Mouse (Mus musculus): ENCODE measurements at regions not wholly inside any gene's neighbourhood (a gene's known extent, or its start where the extent isn't known, plus 50 kb on each side); places are given as distances from the start of the nearest gene placed in this dataset.

- H3K4me2 ChIP-seq (ENCODE audit: low read length): peak overlapping the region; percentile 55
- 60% methylated on average over 6 of the region's 6 CpGs for WGBS
- no peak for ATAC-seq (ENCODE audit: insufficient number of reproducible peaks, insufficient read depth, low FRiP score, low read depth)
Observed at GRCm38 (mm10) chr7:90030486-90031250, 49.9 kb upstream of the Eed start.

GRCm38 (mm10) chr7:90033086-90033485 is 52.3 kb upstream of the Eed start:
- no peak overlapping the region for H3K4me2 ChIP-seq (ENCODE audit: low read length)
- no peak overlapping the region for H3K4me3 ChIP-seq (ENCODE audit: control insufficient read depth in 1 of 2, insufficient read depth in 1 of 2, low read depth in 1 of 2, low read length in 2 of 2)
- 0 out of 2 replicates have a peak, but pooled peaks cover 2% of the 10 kb centered on the region for H3K9me3 ChIP-seq (ENCODE audit: control insufficient read depth, low read length)
- 85% methylated on average over 2 of the region's 2 CpGs for WGBS
- H3K9ac ChIP-seq (ENCODE audit: low read length): no peak overlapping the region
- no peaks in the 10 kb centered on the region for H3K27me3 ChIP-seq (ENCODE audit: control insufficient read depth, insufficient read depth, low read length)
- peaks cover 18 to 21% of the 10 kb centered on the region in 2 experiments for H3K4me1 ChIP-seq (ENCODE audit: control insufficient read depth in 2 of 2, insufficient read depth in 2 of 2, low read length in 2 of 2)
- no peaks in the 10 kb centered on the region for H3K36me3 ChIP-seq (ENCODE audit: control insufficient read depth, insufficient read depth, low read length)
- no peak for ATAC-seq (ENCODE audit: insufficient number of reproducible peaks, insufficient read depth, low FRiP score, low read depth)
- H3K27ac ChIP-seq (replicated peaks in 1 of 2; ENCODE audit: control insufficient read depth in 1 of 2, insufficient read depth in 1 of 2, low read depth in 2 of 2, low read length in 2 of 2): peak overlapping the region; percentile 45 to 65; a peak in 3 of 4 replicates

More at GRCm38 (mm10) chr7:90030486-90031250, 49.9 kb upstream of the Eed start:
- Histone ChIP-seq H3K4me3 (ENCODE audit: control insufficient read depth in 1 of 2, insufficient read depth in 1 of 2, low read depth in 1 of 2, low read length in 2 of 2) (no peak overlapping the region), H3K4me1 (ENCODE audit: control insufficient read depth in 2 of 2, insufficient read depth in 2 of 2, low read length in 2 of 2) (peaks cover 18 to 21% of the 10 kb centered on the region in 2 experiments), H3K9me3 (ENCODE audit: control insufficient read depth, low read length) (no peaks in the 10 kb centered on the region), H3K27me3 (ENCODE audit: control insufficient read depth, insufficient read depth, low read length) (no peaks in the 10 kb centered on the region), H3K9ac (ENCODE audit: low read length) (peak overlapping the region; percentile 58; the same call in 1 of the 2 replicates), H3K36me3 (ENCODE audit: control insufficient read depth, insufficient read depth, low read length) (no peaks in the 10 kb centered on the region), H3K27ac (replicated peaks in 1 of 2; ENCODE audit: control insufficient read depth in 1 of 2, insufficient read depth in 1 of 2, low read depth in 2 of 2, low read length in 2 of 2) (peak overlapping the region; percentile 74 to 82)

GRCm38 (mm10) chr7:90033640-90034312 is 53.0 kb upstream of the Eed start:
- Histone ChIP-seq H3K36me3 (ENCODE audit: control insufficient read depth, insufficient read depth, low read length) (no peaks in the 10 kb centered on the region), H3K27ac (replicated peaks in 1 of 2; ENCODE audit: control insufficient read depth in 1 of 2, insufficient read depth in 1 of 2, low read depth in 2 of 2, low read length in 2 of 2) (peak overlapping the region; percentile 60 to 65), H3K9me3 (ENCODE audit: control insufficient read depth, low read length) (0 out of 2 replicates have a peak, but pooled peaks cover 2% of the 10 kb centered on the region), H3K9ac (ENCODE audit: low read length) (no peak overlapping the region), H3K27me3 (ENCODE audit: control insufficient read depth, insufficient read depth, low read length) (no peaks in the 10 kb centered on the region), H3K4me2 (ENCODE audit: low read length) (no peak overlapping the region), H3K4me1 (ENCODE audit: control insufficient read depth in 2 of 2, insufficient read depth in 2 of 2, low read length in 2 of 2) (peaks cover 18 to 19% of the 10 kb centered on the region in 2 experiments), H3K4me3 (ENCODE audit: control insufficient read depth in 1 of 2, insufficient read depth in 1 of 2, low read depth in 1 of 2, low read length in 2 of 2) (no peak overlapping the region)
- 66% methylated on average over 9 of the region's 9 CpGs for WGBS
- no peak for ATAC-seq (ENCODE audit: insufficient number of reproducible peaks, insufficient read depth, low FRiP score, low read depth)

DNA sequence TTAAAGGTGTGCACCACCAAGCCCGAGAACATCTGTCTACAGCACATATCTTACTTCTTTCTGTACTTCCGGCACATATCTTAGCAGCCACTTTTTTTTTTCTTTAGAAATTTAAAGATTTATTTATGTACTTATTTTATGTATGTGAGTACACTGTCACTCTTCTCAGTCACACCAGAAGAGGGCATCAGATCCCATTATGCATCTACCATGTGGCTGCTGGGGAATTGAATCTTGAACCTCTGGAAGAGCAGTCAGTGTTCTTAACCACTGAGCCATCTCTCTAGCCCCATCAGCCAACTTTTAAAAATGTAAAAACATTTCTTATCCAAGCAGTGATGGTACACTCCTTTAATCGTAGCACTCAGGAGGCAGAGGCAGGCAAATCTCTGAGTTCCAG is 53.7 kb upstream of the Eed start:
- Histone ChIP-seq H3K4me2 (ENCODE audit: low read length) (no peak overlapping the region), H3K36me3 (ENCODE audit: control insufficient read depth, insufficient read depth, low read length) (no peaks in the 10 kb centered on the region), H3K27ac (replicated peaks in 1 of 2; ENCODE audit: control insufficient read depth in 1 of 2, insufficient read depth in 1 of 2, low read depth in 2 of 2, low read length in 2 of 2) (no peak overlapping the region), H3K9ac (ENCODE audit: low read length) (no peak overlapping the region), H3K9me3 (ENCODE audit: control insufficient read depth, low read length) (0 out of 2 replicates have a peak, but pooled peaks cover 2% of the 10 kb centered on the region), H3K4me3 (ENCODE audit: control insufficient read depth in 1 of 2, insufficient read depth in 1 of 2, low read depth in 1 of 2, low read length in 2 of 2) (no peak overlapping the region), H3K27me3 (ENCODE audit: control insufficient read depth, insufficient read depth, low read length) (no peaks in the 10 kb centered on the region), H3K4me1 (ENCODE audit: control insufficient read depth in 2 of 2, insufficient read depth in 2 of 2, low read length in 2 of 2) (peaks cover 15% of the 10 kb centered on the region in 2 experiments)
- 81% methylated on average over 3 of the region's 3 CpGs for WGBS
- no peak for ATAC-seq (ENCODE audit: insufficient number of reproducible peaks, insufficient read depth, low FRiP score, low read depth)

DNA sequence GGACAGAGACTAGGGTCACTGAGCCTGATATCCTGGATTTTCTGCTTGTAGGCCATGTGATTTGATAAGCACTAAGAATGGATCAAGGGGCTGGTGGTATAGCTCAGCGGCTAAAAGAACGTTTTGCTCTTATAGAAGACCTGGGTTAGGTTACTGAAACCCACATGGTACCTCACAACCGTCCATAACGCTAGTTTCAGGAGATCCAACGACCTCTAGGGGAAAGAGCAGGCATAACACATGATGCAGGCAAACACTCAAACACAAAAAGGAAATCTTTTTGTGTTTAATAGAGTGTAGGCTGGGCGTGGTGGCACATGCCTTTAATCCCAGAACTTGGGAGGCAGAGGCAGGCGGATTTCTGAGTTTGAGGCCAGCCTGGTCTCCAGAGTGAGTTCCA is 54.6 kb upstream of the Eed start:
- no peak overlapping the region for H3K4me2 ChIP-seq (ENCODE audit: low read length)
- H3K4me1 ChIP-seq (ENCODE audit: control insufficient read depth in 2 of 2, insufficient read depth in 2 of 2, low read length in 2 of 2): peaks cover 6 to 9% of the 10 kb centered on the region in 2 experiments
- no peaks in the 10 kb centered on the region for H3K27me3 ChIP-seq (ENCODE audit: control insufficient read depth, insufficient read depth, low read length)
- no peak for ATAC-seq (ENCODE audit: insufficient number of reproducible peaks, insufficient read depth, low FRiP score, low read depth)
- H3K9ac ChIP-seq (ENCODE audit: low read length): no peak overlapping the region
- no peaks in the 10 kb centered on the region for H3K36me3 ChIP-seq (ENCODE audit: control insufficient read depth, insufficient read depth, low read length)
- 0 out of 2 replicates have a peak, but pooled peaks cover 2% of the 10 kb centered on the region for H3K9me3 ChIP-seq (ENCODE audit: control insufficient read depth, low read length)
- 65% methylated on average over 7 of the region's 7 CpGs for WGBS
- no peak overlapping the region for H3K4me3 ChIP-seq (ENCODE audit: control insufficient read depth in 1 of 2, insufficient read depth in 1 of 2, low read depth in 1 of 2, low read length in 2 of 2)
- H3K27ac ChIP-seq (replicated peaks in 1 of 2; ENCODE audit: control insufficient read depth in 1 of 2, insufficient read depth in 1 of 2, low read depth in 2 of 2, low read length in 2 of 2): no peak overlapping the region

GRCm38 (mm10) chr7:90037736-90038135 is 57.0 kb upstream of the Eed start:
- 0 out of 2 replicates have a peak, but pooled peaks cover 2% of the 10 kb centered on the region for H3K9me3 ChIP-seq (ENCODE audit: control insufficient read depth, low read length)
- H3K27ac ChIP-seq (replicated peaks in 1 of 2; ENCODE audit: control insufficient read depth in 1 of 2, insufficient read depth in 1 of 2, low read depth in 2 of 2, low read length in 2 of 2): no peak overlapping the region
- H3K36me3 ChIP-seq (ENCODE audit: control insufficient read depth, insufficient read depth, low read length): no peaks in the 10 kb centered on the region
- H3K4me2 ChIP-seq (ENCODE audit: low read length): no peak overlapping the region
- ATAC-seq (ENCODE audit: insufficient number of reproducible peaks, insufficient read depth, low FRiP score, low read depth): no peak
- H3K4me3 ChIP-seq (ENCODE audit: control insufficient read depth in 1 of 2, insufficient read depth in 1 of 2, low read depth in 1 of 2, low read length in 2 of 2): no peak overlapping the region
- peaks cover 11 to 13% of the 10 kb centered on the region in 2 experiments; a peak in 3 of 4 replicates for H3K4me1 ChIP-seq (ENCODE audit: control insufficient read depth in 2 of 2, insufficient read depth in 2 of 2, low read length in 2 of 2)
- H3K9ac ChIP-seq (ENCODE audit: low read length): no peak overlapping the region
- no peaks in the 10 kb centered on the region for H3K27me3 ChIP-seq (ENCODE audit: control insufficient read depth, insufficient read depth, low read length)
- 93% methylated on average over 4 of the region's 4 CpGs for WGBS

GRCm38 (mm10) chr7:90039504-90039903 is 58.7 kb upstream of the Eed start:
- no peaks in the 10 kb centered on the region for H3K27me3 ChIP-seq (ENCODE audit: control insufficient read depth, insufficient read depth, low read length)
- 0 out of 2 replicates have a peak, but pooled peaks cover 2% of the 10 kb centered on the region for H3K9me3 ChIP-seq (ENCODE audit: control insufficient read depth, low read length)
- H3K4me2 ChIP-seq (ENCODE audit: low read length): no peak overlapping the region
- H3K4me1 ChIP-seq (ENCODE audit: control insufficient read depth in 2 of 2, insufficient read depth in 2 of 2, low read length in 2 of 2): peaks cover 5 to 11% of the 10 kb centered on the region in 2 experiments; a peak in 2 of 4 replicates
- H3K9ac ChIP-seq (ENCODE audit: low read length): no peak overlapping the region
- no peak overlapping the region for H3K27ac ChIP-seq (replicated peaks in 1 of 2; ENCODE audit: control insufficient read depth in 1 of 2, insufficient read depth in 1 of 2, low read depth in 2 of 2, low read length in 2 of 2)
- ATAC-seq (ENCODE audit: insufficient number of reproducible peaks, insufficient read depth, low FRiP score, low read depth): no peak
- WGBS: 77% methylated on average over 9 of the region's 9 CpGs
- H3K4me3 ChIP-seq (ENCODE audit: control insufficient read depth in 1 of 2, insufficient read depth in 1 of 2, low read depth in 1 of 2, low read length in 2 of 2): no peak overlapping the region
- no peaks in the 10 kb centered on the region for H3K36me3 ChIP-seq (ENCODE audit: control insufficient read depth, insufficient read depth, low read length)

Data from heart, embryonic 14.5 days (tissue).